Mouse (Mus musculus) lung, postnatal 14 days (tissue): ENCODE measurements around the gene Twist2.
A peak's percentile ranks its signal among the peaks of the same experiment; 100 is the strongest.

ENCODE experiments used
- DNase-seq: peaks from one replicate; pipeline ENCODE4 v3.0.0; 2021

The Twist2 gene

DNA sequence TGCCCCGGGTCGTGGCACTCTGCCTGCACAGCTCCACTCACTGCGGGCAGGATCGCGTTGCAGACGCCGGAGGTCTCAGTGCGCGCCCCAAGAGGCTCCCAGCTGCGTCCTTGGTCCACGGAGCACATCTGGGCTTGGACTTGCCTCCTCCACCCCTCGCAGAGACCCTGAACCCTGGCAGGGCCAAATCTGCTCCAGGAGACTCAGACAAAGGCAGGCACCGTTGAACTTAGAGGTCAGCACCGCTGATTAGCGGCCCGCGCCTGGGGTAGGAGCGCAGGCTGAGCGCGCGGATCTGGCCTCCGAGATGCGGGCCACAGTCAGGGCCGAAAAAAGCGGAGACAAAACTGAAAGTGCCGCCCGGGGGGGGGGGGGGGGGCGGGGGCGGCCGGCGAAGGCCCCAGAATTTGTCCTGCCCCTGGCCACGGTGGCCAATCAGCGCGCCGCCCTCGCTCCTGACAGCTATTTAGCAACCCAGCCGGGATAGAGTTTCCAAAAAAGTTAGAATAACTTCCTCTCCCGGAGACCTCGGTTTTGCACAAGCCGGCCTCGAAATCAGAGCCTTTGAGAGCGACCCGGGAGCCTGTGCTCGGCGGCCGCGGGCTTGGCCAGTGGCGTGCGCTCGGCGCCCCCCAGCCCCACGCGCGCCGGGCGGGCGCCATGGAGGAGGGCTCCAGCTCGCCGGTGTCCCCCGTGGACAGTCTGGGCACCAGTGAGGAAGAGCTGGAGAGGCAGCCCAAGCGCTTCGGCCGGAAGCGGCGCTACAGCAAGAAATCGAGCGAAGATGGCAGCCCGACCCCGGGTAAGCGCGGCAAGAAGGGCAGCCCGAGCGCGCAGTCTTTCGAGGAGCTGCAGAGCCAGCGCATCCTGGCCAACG lies at the start of gene Twist2:
Twist2 (plus strand) TSS at position 495 of the 877 bp plus-strand sequence.
- DNase-seq, result peak; percentile 52

DNA sequence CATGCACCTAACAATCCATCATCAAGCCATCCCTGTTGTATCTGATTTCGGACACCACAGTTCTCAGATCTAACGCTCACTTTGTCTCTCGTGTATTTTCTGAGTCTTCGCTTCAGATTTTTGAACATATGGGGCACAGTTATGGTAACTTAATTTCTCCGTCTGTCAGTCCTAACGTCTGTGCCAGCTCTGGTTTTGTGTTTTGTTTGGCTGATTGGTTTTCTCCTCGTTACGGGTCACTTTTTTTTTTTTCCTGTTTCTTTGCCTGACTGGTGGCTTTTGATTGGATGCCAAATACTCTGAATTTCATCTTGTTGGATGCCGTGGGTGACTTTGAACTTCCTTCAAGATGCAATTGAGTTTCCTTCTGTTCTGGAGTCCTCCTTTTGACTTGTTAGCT lies 48.3 kb upstream of the Twist2 start:
- no peak for DNase-seq

- peak; percentile 75 for DNase-seq
These were observed 46.2 kb upstream of the Twist2 start for GRCm38 (mm10) chr1:91755102-91755501.

GRCm38 (mm10) chr1:91757292-91757691 lies 44.0 kb upstream of the Twist2 start:
- no peak for DNase-seq

DNA sequence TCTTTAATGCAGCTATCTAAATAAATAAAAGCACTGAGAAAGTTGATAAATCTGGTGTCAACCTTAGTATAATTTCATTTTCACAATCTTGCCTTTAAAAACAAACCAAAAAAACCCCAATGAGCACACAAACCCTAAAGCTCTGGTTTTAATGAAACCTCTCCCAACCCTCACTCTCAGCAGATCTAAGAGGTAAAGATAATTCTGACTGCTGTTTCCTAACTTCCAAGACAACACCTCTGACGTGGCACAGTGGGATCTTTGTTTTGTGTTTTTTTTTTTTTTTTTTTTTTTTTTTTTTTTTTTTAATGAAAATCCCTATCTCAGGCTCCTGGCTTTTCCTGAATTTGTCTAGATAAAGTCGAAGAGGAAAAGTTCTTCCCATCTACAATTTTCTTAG lies 43.1 kb upstream of the Twist2 start:
- DNase-seq, result no peak

- no peak for DNase-seq
These were observed 42.4 kb upstream of the Twist2 start for GRCm38 (mm10) chr1:91758600-91759515.

DNA sequence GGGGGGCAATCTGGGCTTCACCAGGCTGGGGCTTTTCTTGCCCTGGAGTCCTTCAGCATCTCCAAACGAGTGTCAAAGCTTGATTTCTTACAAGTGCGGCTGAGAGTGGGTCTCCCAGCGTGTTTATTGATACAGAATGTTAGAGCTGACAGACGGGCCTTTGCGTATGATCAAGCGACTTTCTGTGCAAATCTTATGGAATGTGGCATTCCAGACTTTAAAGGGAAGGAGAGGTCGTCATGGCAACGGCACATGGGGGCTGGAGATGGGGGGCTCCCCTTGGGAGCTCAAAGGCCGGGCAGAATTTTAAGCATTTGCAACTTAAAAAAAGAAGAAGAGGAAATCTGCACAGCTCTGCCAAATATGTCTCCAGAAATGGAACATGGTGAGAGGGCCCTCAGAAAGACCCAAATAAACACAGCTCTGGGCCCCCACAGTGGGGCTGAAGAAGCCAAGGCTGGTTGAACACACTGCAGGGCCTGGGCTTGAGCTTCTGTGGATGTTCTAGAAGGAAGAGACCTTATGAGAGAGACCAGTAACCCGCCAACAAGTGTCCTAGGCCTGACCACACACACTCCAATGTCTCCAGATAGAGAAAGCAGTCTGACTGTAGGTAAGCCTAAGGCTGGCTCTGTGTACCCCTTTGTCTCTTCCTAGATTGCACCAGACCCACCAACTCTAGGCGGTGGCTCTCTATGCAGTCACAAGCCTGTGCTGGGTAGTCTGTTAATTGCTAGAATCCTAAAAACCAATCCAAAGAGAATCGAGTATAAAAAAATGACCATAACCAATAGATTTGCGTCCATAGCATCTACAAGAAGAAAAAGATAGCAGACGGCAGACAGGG lies 40.9 kb upstream of the Twist2 start:
- no peak for DNase-seq

DNA sequence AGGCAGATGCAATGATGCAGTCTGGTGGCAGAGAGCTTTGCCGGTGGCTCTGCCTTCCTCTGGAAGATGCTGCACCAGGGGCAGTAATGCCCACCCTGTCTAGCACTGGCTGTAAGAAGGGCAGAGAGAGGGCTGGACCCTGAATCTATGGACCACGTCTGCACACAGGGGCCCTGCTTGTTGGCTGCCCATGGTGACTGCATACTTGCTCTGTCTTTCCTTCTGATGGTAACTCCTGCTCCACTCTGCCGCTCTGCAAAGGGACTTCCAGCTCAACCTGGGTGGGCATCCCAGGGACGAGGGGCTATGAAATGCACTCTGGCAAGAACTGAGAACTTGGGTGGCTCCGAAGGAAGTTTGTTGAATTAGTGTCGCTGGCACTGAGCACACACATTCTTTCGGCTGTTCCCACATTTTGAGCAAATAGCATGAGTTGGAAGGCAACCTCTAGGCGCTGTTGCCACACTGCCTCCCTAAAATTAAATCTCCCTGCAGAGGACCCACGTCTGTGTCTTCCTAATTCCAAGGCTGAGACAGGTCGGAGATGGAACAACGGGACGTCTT lies 38.7 kb upstream of the Twist2 start:
- DNase-seq, result no peak

GRCm38 (mm10) chr1:91770221-91770624 lies 31.0 kb upstream of the Twist2 start:
- peak; percentile 33 for DNase-seq

- no peak for DNase-seq
These were observed 30.6 kb upstream of the Twist2 start for GRCm38 (mm10) chr1:91770676-91771075.

GRCm38 (mm10) chr1:91776928-91777327 lies 24.3 kb upstream of the Twist2 start:
- no peak for DNase-seq

DNA sequence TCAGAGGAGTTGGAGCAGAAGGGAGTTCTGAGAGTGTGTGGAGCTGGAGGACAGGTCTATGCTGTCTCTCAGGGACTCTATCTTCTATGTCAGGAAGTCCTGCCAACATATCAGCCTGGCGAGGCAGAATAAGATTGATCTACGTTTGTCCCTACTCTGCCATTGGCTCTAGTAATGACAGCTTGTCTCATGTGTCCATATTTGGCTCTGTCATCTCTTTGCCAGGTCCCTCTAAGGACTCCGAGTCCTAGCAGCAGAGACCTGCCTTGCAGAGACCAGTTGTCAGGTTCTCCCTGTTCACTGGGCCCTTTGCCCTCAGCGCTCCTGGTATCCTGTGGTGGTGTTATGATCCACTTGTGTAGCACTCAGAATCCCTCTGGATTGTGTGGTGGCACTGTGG lies 21.4 kb upstream of the Twist2 start:
- no peak for DNase-seq

- DNase-seq, result no peak
These were observed 20.1 kb upstream of the Twist2 start for GRCm38 (mm10) chr1:91781182-91781581.

- DNase-seq, result no peak
These were observed 17.1 kb upstream of the Twist2 start for GRCm38 (mm10) chr1:91784162-91784561.

GRCm38 (mm10) chr1:91799323-91799722 lies 1.9 kb upstream of the Twist2 start:
- DNase-seq, result no peak

DNA sequence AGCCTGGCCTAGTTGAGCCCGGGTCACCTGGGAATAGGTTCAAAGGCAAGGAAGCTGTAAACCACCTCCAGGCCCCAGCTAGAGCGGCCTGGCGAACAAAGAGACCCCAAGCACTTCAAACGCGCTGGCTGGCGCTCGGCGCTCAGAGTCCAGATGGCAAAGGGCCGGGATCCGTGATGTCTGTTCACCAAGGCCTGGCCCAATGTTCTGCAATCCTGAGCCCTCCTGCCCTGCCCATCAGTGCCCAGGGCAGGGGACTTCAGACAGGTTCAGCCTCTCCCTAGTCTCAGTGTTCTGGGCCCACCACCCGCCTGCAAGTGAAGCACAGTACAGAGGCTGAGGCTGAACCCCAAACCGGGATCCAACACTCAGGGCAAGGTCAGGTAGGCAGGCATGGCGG lies 913 bp upstream of the Twist2 start:
- no peak for DNase-seq

- DNase-seq, result no peak
These were observed 644 bp downstream of the Twist2 start for GRCm38 (mm10) chr1:91801844-91802366.

DNA sequence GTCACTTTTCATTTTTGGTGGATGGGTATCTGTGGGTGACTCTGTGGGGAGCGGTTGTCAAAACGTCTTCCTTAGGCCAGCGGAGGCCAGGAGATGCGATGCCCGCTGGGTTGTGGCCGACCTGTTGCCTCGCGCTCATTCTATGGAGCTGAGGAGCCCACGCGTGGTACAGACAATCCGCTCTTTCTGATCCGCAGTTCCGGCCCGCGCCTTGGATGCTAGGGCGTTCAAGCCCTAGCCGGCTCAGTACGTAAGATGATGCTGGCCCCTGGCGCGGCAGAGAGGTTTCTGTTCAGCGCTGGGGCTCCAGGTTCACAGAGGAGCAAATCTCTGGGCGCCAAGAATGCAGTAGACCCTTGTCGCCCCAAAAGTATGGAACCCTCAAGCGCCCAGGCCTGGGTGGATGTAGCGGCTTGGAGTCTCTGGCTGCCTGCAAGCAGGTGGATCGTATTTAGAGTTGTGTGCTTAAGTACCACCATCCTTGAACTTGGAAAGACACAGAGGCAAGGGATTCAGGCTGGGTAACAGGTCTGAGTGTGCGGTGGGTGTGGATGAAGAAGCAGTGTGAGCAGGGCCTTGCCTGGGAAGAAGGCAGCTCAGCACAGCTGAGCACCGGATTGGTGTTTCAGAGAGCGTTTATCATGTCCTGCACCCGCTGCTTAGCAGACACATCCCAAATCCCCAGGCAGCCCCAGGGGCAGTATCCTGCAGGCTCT lies 1.3 kb downstream of the Twist2 start:
- DNase-seq, result no peak

GRCm38 (mm10) chr1:91803416-91803815 lies 2.2 kb downstream of the Twist2 start:
- no peak for DNase-seq

DNA sequence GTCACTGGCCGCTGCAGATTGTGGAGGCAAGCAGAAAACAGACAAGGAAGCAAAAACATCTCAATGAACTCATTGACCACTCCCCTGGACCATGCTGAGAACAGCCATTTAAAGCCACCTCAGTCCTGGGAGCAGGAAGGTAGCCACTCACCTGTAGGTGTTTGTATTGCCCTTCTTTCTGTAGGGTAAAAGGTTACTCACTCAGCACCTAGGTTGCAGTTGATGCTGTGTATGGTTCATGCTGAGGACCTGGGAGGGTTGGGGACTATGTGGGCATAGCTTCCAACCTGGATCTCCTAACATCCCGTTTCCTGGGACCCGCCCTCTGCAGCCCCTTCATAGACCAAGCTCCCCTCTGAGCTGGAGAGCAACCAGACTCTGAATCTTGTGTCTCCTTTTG lies 14.8 kb downstream of the Twist2 start:
- DNase-seq, result no peak

- no peak for DNase-seq
These were observed 15.3 kb downstream of the Twist2 start for GRCm38 (mm10) chr1:91816571-91816970.

DNA sequence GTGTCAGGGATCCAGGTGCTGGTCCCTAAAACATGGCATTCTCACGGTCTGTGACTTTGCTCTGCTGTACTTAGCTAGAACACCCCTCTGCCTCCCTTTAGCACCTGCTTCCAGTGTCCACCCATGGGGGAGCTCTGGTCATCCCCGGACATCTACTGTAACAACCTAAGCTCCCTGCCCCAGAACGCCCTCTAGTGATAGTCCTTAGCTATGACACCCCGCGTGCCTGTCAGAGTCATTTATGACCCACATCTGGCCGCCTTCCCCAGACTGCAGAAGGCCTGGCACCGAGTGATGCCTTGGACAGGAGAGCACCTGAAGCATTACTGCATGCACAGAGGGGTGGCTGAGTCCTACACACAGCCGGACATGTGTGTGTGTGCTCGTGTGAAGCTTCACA lies 18.0 kb downstream of the Twist2 start:
- DNase-seq, result no peak
